Mouse (Mus musculus): ENCODE results near the gene Aagab. TPM values are rescaled to one million over a fixed set of nuclear protein-coding genes. Genes with fewer than 3 reads are reported as not detected.

Gene Aagab
- total RNA-seq (2023): 10 to 100 TPM; 29.8 to 32.6 TPM

DNA sequence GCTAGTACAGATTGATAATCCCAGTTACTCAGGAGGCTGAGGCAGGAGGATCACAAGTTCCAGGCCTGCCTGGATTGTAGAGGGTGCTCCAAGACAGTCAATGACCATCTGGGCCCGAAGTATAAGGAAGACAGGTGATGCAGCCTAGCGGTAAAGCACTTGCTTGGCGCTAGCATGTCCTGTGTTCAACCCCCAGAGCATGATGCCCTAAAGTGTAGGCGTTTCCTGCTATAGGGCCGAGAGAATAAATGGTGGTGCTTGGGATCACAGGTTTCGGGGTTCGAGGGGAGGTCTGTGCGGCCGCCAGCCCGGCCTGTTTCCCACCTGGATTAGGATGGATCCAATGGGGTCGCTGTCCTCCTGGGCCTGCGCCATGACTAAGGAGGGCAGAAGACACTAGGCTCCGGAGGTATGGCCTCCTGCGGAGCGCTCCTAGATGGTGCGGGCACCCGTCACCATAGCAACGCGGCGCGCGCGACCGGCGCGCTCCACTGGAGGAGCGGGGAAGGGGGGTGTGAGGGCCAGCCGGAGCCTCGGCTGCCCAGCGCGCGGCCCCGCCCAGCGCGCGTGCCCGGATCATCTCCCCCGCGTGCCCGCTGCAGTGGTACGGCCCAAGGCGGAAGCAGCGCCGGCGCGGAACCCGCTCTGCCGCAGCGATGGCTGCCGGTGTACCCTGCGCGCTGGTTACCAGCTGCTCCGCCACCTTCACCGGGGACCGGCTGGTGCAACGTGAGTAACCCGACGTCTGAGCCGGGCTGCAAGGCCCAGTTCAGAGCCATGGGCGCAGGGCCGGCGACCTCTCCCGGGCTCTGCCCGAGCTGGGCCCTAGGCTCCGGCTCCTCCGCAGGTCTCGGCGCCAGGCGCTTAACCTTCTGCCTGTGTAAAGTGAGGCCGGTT, at the start of gene Aagab, which contains the start of gene Iqch:
Gene Aagab (plus strand): TSS at position 618 of the 897 bp plus-strand sequence.
Gene Iqch (minus strand): TSS at position 451 of the 897 bp plus-strand sequence.

Other genes starting within 250 kb of the Aagab start
- 10 to 100 TPM; 20.0 to 21.1 TPM for gene Map2k5, start 224.8 kb upstream of the Aagab start, total RNA-seq (2023)
- 1 to 10 TPM; 5.7 to 5.8 TPM for gene 2300009A05Rik, start 203.4 kb upstream of the Aagab start, total RNA-seq (2023)
- not detected for gene Iqch, start 167 bp upstream of the Aagab start, total RNA-seq (2023)
- gene Smad3, start 155.3 kb downstream of the Aagab start, total RNA-seq (2023): 10 to 100 TPM; 28.7 to 30.7 TPM